Mouse (Mus musculus) urinary bladder, postnatal 4 days (tissue): ENCODE results near the gene Fgfr2.

Experiments used
- DNase-seq, 2 experiments: peaks; one replicate each; pipeline ENCODE4 v3.0.0; 2021 to 2022; ENCODE audit warnings: low spot score in 2 of 2

The Fgfr2 gene

DNA sequence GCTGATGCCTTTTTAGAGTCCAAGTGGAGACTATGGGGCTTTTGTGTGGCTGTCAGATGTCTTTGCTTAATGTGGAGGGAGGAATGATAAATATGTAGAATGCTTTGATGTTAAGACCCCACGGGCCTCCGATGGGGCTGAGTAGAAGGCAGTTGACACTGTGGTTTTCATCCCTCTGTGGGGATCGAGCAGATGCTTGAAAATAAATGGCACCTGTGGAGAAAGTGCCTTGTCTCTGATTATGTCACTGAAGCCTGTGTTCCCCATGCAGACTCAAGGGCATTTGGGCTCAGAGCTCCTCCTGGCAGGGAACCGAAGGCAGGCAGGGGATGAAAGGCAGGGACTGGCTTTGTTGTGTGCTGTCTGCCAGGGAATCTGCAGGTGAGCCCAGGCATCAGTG is 1272.6 kb downstream of the Fgfr2 start:
- no peak for DNase-seq

DNA sequence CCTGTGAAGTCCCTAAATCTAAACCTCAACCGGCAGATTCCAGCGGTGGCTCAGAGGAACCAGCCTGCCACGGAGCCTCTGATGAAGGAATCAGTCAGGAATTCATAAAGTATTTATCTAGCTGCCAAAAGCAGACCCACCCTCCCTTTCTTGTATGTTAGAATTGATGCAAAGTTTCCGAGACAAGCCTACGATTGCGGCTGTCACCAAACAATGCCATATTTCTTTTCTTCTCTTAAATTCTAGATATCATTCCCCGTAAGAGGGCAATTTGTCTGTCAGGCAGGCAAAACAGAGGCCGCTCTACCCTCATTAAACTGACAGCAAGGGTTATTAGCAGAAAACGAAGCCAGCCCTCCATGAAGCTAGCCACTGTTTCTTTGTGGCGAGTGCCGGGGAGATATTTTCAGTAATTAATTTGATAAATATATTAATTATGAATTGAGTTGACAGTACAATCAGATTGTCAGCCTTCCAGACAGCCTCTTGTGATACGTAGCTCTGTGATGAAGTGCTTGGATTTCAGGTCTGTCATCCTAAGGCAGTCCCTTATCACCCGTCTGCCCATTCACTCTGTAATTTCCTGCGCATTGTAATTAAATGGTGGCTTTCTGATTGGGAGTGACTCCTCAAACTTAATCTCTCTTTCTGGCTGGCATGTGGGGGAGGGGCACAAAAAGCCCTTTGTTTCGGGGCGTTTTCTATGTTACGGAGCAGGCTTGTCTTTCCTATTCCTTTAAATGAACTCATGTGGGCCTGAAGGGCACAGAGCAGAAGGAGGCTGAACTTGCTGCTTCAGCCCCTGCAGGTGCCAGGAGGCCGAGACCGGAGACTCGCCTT is 1276.9 kb downstream of the Fgfr2 start:
- DNase-seq, result no peak

DNA sequence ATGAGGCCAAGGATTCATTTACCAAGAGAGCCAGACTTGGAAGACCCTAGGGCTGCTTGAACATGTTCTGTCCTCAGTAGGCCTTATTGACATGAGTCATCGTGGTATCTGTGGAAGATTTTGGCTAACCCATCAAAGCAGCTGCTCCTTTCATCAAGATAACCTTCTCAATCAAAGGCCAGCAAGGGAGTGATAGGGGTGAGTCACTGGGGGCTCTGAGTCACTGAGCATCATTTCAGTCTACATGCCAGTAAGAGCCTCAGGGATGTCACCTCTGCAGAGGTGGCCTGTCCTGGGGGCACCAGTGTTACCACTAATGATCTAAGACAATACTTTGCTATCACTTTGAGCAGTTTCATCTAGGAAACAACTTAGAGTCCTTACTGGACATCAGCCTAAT is 1292.9 kb downstream of the Fgfr2 start:
- DNase-seq, result no peak

DNA sequence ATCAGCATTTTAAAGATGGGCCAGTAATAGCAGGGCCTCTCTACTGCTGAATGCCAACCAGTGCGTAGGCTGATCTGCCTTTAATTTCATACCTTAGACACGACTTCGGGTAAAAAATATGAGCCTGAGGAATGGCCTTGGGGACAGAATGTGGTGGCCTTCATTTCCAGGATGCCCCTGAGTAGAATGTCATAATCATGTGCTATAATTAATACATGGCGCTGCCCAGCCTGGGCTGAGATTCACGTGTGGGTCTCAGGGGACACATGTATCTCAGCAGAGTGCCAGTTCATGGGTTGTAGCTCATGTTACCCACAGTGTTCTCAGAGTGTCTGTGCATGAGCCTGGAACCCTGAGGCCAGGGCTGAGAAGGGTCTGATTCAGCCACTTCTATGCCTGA is 1296.3 kb downstream of the Fgfr2 start:
- DNase-seq, result no peak

DNA sequence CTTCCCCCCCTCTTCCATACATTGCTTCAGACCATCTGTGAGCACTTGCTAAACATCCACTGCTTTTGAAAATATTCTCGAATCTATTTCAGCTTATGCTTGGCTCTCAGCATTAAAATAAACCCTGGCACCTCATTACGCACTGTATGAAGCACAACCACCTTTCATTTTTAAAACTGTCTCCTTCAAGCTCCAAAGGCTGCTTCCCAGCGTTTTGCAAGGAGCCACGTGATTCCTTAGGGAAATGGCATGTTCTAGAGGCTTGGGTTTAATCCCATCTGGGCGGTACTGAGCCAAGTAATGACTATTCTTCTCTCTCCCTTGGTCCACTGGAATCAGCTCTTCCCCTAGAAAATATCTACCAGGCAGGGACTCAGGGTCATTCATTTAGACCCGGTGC is 1305.2 kb downstream of the Fgfr2 start:
- DNase-seq, result no peak

DNA sequence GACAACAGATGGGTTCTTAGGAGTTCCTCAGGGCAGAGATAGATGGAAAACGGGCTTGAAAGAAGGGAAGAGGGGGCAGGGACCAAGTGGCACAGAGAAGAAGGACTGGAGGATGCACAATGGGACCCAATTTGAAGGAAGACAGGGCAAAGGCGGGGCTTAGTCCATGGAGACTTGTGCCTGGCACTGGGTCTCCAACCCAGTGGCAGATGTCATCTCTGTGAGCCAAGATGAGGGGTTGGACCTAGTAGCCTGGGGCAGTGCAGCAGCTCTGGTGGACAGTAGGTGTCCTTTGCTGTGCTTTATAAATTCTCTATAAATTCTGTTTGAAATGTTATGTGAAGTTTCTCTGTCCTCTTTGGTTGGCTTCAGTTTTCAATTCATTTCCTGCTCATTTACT is 1306.5 kb downstream of the Fgfr2 start:
- DNase-seq, result no peak

DNA sequence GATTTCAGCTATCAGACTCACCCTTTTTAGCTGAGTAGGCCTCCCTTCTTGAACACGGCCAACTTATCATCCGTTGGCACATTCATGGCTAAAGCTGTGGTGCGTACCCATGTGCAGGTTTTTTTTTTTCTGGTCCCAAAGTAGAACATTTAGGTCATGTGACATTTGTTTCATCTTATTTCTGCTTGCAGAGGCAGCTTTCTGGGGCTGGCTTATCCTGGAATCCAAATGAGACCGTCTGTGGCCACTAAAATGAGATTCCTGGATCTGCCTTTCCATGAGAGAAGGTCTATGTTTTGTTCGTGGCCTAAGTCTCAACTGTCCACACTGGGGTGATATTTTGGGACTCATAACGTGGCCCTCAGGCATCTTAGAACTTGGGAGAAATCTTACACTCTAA is 1311.0 kb downstream of the Fgfr2 start:
- no peak for DNase-seq

DNA sequence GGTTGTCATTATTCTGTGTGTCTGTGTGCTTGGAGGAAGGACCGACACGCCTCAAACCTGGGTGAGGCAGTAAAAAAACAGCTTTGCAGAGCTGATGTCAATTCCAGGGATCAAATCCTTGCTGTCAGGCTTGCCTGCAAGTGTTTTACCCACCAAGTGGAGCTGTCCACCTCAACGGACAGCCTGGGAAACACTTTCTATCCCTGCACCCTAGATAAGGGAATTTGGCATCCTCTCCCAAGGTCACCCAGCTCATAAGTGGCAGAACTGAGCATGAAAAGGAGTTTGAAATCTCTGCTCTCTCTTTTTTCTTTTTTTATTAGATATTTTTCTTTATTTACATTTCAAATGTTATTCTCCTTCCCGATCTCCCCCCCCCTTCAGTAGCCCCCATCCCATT is 1312.2 kb downstream of the Fgfr2 start:
- no peak for DNase-seq

DNA sequence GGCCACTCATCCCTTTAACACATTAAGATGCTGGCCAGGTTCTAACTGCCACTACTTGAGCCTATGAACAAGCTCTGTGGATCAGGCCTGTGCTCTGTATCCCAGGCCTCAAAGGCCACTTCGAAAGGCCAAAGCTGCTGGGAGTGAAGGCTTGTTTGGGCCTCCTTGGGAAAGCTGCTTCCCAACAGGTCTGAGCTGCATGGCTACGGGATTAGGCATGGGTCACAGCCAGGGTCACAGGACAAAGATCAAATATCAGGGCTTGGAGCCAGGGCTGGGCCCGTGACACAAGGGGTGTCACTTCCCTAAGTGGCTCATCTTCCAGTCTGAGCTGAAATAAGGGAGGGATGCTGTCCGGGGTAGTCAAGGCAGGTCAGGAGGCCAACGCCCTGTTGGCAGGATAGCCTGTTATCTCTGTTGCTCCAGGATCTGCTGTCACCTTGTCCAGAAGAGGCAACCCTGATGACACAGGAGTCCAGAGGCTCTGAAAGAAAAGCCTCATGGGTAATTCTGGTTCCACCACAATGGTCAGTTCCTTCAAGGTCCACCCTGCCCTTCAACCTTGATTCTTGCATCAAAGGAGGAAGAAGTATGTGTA is 1313.5 kb downstream of the Fgfr2 start:
- no peak for DNase-seq

DNA sequence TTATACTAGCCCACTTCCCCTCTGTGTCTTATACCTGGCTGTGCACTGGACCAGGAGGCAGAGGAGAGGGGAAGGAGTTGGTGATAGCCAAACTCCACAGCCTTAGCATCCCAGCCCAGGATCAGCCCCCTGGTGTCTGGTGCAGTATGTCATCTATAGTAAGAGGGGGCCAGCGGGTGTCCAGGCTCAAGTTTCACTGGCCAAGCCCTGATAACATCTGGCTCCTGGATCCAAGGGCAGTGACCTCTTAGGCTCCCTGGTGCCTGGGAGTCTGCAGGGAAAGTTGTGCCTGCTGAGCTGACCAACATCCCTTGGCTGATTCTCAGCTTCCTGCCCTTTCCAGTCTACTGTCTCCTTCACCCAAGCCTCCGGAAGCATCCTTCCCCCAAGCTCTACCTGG is 1315.9 kb downstream of the Fgfr2 start:
- DNase-seq, result no peak

DNA sequence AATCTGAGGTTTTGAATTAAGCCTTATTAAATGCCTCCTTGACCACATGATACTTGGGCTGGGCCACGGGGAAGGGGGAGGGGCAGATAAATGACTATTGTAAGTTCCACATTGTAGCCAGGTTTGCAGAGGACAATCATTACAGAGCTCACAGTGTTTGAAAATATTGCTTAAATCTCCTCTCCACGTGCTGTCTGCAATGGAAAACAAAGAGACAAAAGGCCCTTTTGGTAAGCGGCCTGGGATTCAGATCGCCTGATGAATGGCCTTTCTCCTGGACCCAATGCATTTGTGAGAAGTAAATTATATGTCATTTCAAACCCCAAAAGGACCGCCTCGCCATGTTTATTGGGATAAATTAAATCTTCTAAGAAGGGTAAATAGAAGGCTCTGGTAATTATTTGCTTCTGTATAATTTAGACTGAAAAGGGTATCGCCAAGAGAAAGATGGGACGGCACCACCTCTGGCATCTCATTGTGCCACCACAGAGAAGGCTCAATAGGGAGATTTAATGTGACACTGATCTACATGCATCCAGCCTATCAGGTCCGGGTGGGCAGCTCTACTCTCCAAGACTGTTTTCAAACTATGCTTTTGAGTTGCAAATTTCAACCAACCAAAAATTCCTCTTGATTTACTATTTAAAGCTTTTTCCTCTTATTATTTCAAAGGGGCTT is 1317.5 kb downstream of the Fgfr2 start:
- DNase-seq, result no peak

DNA sequence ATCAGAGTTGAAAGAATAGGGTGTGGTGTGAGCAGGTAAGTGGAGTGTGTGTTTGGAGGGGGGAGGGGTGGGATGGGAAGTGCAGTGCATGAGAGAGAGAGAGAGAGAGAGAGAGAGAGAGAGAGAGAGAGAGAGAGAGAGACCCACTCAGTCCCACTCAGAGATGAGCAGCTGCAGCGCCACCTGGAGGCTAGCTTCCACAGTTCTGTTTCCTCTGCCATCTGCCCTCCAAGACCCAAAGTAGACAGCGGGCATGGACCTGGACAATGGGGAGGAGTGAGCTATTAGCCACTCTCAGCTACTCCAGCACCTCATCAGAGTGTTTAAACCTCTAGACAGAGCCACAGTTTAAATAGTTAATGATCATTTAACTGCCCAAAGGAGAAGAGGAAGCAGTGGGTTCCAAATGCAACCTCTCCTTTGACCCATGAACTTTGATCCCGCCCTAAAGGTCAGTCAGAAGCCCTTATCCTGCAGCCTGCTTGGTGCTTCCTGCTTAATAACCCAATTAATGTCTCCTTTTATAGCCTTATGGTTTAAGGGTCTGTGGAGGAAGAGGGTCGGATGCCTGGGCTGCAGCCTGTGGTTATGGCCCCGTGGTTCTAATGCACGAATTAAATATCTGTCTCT is 1322.6 kb downstream of the Fgfr2 start:
- no peak for DNase-seq

DNA sequence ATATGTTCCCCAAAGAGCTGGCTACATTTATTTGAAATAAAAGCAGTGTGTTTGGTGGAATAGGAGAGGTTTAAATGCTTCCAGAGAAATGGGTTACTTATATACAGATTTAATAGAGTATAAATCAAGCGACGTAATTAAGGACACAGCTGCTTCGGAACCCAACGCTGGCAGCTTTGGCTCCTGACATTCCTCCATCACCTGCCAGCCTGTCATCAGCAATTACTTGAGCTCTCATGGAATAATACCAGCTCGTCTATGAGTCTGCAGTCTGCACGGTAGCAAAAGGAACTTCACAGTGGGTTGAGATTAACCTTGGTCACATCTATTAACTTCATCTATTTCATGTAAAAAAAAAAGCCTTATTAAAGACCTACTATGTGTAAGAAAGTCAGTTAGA is 1326.0 kb downstream of the Fgfr2 start:
- no peak for DNase-seq

DNA sequence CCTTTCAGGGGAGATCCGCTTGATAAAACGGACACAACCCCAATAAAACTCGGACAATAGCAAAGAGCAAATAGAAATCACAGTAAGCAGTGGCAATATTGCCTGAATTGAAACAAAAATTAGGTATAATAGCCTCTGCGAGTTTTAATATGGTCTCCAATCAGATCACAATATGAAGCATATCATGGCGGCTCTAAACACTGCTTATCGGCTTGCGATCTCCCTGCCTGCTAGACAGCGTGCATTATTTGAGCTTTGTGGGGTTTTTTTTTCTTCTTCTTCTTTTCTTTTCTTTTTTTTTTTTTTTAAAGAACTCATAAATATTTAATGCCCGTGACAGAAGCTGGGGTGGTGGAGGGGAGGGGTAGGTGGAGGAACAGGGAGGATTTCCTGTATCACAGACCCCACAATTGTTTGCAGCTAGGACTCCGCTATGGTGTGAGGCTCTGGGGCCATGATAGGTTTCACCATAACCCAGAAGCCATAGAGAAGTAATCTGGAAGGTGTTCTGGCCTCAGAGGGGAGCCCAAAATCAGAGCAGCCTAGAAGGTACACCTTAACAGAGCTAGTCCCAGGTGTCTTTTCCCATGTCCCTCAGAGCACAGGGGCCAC is 1334.4 kb downstream of the Fgfr2 start:
- no peak for DNase-seq

DNA sequence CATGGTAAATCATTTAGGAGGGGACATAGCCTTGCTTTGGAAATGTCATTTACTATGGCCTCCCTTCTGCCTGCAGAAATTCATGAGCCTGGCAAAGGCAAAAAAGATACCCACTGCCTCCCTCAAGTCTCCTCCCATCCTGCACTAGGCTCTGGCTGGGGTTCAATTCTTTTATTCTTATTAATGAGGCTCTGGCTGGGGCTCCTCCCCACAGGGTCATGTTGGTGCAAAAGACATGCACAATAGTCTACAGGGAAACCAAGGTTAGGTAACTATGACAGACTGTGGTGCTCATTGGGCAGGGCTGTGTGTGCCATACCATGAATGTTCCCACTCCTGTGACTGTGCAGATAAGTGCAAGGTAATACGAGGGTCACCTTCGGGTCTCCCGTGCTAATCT is 1337.4 kb downstream of the Fgfr2 start:
- no peak for DNase-seq

DNA sequence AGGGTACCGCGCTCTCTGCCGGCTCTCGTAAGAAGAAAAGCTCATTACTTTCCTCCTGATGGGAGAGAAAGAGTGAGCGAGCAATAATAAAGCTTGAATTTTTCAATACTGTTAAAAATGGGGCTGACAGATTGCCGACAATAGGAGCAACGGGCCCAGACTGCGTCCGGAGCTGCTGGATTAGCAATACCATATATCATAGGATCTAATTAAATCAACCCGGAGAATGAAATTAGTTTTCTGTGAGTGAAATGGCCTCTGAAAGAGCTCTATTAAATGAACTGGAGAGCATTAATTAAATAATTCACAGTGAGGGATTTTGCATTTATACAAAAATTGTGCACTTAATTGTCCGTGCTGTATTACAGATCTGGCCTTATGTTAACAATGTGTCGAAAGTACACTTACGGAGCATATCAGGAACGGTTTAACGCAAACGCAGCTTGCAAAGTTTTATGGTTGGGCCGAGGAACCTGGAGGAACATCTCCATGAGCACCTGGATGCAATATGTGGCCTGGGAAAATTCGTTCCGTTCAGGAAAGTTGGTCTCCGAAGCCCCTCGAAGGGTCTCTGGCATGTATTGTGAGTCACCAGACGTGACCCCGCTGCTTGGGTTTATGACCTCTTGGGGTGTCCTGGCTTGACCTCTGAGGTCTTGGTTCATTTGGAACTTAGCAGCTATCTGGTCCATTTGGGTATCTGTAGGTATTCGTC is 1344.7 kb downstream of the Fgfr2 start:
- DNase-seq, result no peak

DNA sequence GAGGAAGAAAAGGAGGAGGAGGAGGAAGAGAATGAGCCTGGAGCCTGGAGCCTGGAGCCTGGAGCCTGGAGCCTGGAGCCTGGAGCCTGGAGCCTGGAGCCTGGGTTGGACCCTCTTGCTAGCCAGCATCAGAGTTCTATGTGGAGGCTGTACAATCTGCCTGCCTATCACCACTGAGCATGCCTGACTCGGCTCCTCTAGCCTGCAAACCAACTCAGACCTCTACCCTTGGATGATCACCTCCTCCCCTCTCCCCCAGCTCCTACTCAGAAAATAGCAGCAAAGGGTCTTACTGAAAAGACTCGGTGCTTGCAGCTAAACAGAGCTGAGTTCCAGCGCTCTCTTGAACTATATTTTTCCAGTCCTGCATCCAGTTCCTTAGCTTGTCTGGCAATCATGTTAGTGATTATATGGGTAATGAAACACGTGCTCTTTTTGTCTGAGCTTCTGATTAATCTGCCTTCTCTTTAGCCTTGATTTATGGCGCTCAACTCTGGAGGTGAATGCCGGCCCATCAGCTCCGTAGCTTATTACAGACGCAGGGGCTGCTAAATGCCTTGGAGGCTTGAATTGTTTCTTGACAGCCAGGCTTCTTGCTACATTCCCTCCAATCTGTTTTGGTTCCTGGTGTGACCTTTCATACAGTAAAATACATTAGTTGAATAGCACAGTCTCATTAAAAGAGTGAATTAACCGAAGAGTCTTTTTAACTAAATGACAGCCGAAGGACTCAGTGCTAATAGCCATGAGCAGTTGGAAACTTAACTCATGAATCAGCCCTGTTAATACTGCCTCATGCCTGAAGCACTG is 1345.5 kb downstream of the Fgfr2 start:
- DNase-seq, result no peak

DNA sequence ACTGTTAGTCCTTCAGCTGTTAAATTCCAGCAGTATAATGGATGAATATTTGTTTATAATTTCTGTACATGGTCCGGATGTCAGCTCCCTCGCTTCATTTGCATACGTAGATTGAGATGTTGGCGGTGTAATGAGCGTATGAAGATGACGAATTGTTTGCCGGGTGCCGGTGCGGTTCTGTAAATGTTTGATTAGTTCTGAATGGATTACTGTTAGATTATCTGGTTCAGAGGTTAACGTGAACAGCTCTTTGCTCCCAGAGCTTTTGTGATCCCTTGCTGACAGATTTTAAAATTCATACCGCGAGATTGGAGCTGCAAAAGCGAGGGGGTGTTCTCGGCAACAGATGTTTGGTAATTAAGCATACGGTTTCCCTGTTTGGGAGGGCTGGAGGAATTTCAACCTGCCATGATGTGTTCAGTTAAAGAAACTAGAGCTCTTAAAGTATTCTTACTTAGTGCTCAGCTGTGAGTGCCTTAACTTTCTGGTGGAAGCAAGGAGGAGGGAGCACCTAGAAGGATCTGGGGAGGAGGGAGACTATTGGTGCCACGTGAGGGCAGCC is 1346.9 kb downstream of the Fgfr2 start:
- no peak for DNase-seq

DNA sequence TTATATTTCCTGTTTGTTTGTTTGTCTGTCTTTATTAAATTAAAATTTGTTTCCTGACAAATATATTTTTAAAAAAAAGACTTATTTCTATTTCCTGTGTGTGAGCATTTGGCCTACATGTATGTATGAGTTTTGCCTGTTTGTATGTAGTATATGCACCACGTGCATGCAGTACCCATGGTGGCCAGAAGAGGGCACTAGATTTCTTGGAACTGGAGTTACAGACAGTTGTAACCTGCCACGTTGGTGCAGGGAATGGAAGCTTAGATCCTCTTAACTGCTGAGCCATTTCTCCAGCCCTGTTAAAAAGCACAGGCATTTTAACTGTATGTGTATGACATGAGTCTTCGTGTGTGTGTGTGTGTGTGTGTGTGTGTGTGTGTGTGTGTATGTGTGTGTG is 1365.2 kb downstream of the Fgfr2 start:
- DNase-seq, result no peak
